Mouse (Mus musculus) spleen, adult 2 months (tissue): ENCODE measurements around the gene Tmem54.

Experiments used
- CTCF ChIP-seq: fragments of 200-500 bp; IDR thresholded peaks from 2 replicates; pipeline ENCODE4 v1.5.1; 2011; ENCODE audit warnings: mild to moderate bottlenecking, inconsistent platforms; ENCODE audit not compliant: insufficient read depth, insufficient read length, insufficient replicate concordance; ENCODE audit errors: extremely low read depth
- POLR2A ChIP-seq: fragments of 200-500 bp; IDR thresholded peaks from 2 replicates; pipeline ENCODE4 v1.6.1; 2011; ENCODE audit warnings: low read depth, low read length, inconsistent platforms

DNA sequence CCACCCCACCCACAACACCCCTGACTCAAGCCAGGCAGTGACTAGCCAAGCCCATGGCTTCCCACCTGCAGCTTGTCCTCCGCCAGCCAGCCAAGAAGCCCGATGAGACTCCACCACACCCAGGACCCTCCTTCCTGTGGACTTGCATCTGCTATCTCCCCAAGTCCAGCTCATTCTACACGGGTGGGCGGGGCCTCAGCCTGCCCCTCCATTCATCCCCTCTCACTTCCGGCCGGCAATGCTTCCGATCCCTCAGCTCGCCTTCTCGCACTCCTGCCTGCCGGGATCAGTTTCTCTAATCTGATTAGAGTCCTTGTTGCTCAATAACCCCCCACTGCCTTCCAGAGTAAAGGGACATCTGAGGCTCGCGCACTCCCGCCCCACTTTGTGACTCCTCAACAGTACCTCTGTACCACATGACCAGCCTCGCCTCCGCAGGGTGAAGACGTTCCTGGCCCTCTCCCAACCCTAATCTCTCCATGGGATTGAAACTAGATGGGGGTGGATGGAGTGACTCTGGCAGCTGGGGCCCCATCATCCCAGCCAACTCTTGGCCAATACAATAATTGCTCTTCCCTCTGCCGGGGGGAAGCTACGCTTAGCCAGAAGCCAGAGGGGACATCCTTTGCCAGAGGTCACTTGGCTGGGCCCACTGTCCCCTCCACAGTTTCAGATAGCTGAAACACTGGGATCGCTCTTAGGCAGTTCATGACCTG, 20.5 kb downstream of the Tmem54 start:
- TF ChIP-seq POLR2A = no peak
- no peak for TF ChIP-seq CTCF
